Mouse (Mus musculus) layer of hippocampus, adult 2 months (tissue): ENCODE measurements at regions not wholly inside any gene's neighbourhood (a gene's known extent, or its start where the extent isn't known, plus 50 kb on each side); places are given as distances from the start of the nearest gene placed in this dataset.

Experiments
- DNase-seq, 2 experiments: peaks; one replicate each; pipeline ENCODE4 v3.0.0; 2022; ENCODE audit warnings: low spot score in 2 of 2
- H3K27ac ChIP-seq: fragments of 200-600 bp; 2 replicates; pipeline ENCODE4 v1.8.1; 2022
- H3K4me3 ChIP-seq: fragments of 200-600 bp; 2 replicates; pipeline ENCODE4 v1.8.1; 2022; ENCODE audit warnings: mild to moderate bottlenecking
- CTCF ChIP-seq: fragments of 200-600 bp; conservative IDR thresholded peaks from 2 replicates; pipeline ENCODE4 v1.8.1; 2022; ENCODE audit warnings: antibody characterized with exemption, mild to moderate bottlenecking, moderate library complexity

GRCm38 (mm10) chr8:44782421-44782820 is 152.8 kb upstream of the Fat1 start:
- TF ChIP-seq CTCF, result no peak
- no peak for DNase-seq
- Histone ChIP-seq H3K4me3 (no peak overlapping the region), H3K27ac (no peak overlapping the region)

DNA sequence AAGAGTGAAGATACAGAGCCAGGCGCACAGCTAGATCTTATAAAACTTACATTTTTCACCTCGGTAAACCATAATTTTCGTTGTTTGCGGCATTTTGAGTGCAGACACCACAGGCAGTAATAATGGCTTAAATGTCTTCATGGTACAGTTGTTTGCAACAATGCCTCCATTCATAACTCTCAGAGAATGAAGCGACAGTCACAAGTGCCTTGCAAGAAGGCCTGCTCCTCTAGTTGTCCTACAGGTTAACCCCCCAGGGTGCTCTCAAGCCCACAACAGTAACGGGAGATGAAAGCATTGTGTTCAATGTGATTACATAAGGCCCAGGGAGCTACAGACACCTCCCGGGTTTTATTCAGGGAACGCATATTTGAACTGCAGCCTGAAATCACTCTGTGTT is 150.1 kb upstream of the Fat1 start:
- no peak overlapping the region for H3K27ac ChIP-seq
- no peak overlapping the region for H3K4me3 ChIP-seq
- DNase-seq, result no peak
- TF ChIP-seq CTCF, result no peak

GRCm38 (mm10) chr8:44786740-44787139 is 148.5 kb upstream of the Fat1 start:
- Histone ChIP-seq H3K4me3 (no peak overlapping the region), H3K27ac (no peak overlapping the region)
- TF ChIP-seq CTCF, result no peak
- DNase-seq, result no peak

DNA sequence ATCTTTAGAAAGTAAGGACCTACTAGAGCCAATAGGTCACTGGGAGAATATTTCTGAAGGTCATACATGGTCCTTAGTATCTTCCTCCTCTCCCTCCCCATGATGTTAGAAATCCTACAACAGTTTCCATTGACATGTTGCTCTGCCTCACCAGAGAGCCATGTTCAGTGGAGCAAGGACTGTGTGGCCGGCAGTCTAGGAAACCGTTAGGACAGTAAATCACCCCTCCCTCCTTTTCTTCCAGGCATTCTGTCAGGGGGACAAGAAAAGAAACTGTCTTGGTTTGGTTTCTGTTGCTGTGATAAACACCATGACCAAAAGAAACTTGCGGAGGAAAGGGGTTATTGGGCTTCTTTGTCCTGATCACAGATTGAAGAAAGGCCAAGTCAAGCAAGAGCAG is 147.0 kb upstream of the Fat1 start:
- no peak for DNase-seq
- no peak overlapping the region for H3K27ac ChIP-seq
- no peak overlapping the region for H3K4me3 ChIP-seq
- no peak for TF ChIP-seq CTCF

GRCm38 (mm10) chr8:44799513-44799912 is 135.7 kb upstream of the Fat1 start:
- H3K4me3 ChIP-seq, result no peak overlapping the region

DNA sequence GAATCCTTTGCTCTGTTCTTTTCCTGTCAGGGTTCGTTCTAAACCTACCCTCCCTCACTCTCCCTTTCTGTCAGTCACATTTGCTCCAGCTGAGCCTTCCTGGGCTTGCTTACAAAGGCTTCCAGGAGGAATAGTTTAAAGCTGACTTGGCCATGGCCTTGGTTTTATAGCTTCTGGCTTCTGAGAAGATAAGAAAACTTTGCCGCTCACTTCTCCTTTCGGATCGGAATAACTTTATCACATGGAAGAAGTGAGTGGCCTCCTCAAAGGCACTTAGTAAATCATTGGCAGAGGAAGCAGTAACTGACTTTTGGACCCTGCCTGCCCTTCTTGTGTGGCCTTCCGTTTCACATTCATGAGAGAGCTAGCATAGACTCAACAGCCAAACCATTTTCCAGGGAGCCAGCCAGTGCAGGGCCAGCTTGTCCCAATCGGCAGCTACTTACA is 134.4 kb upstream of the Fat1 start:
- no peak for DNase-seq
- Histone ChIP-seq H3K4me3 (no peak overlapping the region), H3K27ac (no peak overlapping the region)
- no peak for TF ChIP-seq CTCF

More at GRCm38 (mm10) chr8:44799513-44799912, 135.7 kb upstream of the Fat1 start:
- no peak overlapping the region for H3K27ac ChIP-seq
- DNase-seq, result no peak
- TF ChIP-seq CTCF, result no peak

- TF ChIP-seq CTCF, result no peak
- no peak for DNase-seq
- H3K4me3 ChIP-seq, result no peak overlapping the region
- no peak overlapping the region for H3K27ac ChIP-seq
These were observed 133.5 kb upstream of the Fat1 start for GRCm38 (mm10) chr8:44801604-44802206.

GRCm38 (mm10) chr8:44802331-44802730 is 132.9 kb upstream of the Fat1 start:
- DNase-seq, result no peak
- Histone ChIP-seq H3K4me3 (no peak overlapping the region), H3K27ac (no peak overlapping the region)
- no peak for TF ChIP-seq CTCF

DNA sequence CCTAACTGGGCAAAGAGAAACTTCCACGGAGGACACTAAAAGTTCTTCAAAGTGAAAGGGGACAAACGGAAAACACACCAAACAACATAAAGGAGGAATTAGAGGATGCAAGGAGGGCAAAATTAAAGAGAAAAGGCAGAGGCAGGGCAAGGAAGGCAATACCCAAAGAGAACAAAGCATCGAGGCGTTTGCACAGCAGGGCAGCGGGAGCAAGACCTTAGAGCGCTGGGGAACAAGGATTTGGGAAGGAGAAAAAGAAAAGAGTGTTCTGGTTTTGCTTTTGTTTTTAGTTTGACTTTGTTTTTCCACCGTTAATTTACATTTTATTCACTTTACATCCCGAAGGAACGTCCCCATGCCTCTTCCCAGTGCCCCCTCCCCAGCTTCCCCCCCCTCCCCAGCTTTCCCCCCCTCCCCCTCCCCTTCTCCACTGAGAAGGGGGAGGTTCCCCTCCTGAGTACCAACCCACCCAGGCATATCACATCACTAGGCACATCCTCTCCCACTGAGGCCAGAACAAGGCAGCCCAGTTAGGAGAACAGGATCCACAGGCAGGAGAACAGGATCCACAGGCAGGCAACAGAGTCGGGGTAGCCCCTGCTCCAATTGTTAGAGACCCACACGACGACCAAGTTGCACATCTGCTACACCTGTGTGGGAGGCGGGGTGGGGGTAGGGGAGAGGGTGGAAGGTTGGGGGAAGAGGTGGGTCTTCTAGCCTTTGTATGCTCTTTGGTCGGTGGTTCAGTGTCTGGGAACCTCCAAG is 130.7 kb upstream of the Fat1 start:
- Histone ChIP-seq H3K27ac (no peak overlapping the region), H3K4me3 (no peak overlapping the region)
- DNase-seq, result no peak
- TF ChIP-seq CTCF, result no peak

DNA sequence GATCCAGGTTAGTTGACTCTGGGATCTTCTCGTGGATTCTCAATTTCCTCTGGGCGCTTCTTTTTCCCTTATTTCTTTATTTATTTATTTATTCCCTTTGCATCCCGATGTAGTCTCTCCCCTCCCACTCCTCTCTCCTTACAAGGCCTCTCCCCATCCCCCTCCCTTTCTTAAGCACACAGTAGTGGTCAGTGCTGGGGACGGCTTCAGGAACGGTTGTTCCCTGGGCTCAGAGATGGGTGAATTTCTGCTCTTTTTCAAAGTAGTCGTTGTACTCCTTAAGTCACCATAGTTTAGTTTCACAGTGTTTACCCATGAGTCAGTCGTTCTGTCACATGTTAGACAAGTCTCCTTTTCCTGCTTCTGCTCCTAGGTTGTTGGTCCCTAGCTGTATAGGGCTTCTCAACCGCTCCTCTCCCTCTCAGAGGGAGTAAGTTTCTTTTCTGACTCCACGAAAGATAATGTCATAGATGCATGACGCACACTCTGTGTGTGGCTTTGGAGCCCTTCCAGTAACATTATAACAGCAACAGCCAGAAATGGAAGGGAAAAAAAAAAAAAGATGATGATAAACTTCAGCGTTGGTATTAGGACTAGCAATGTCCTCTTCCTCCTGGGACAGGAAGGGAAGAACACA is 129.9 kb upstream of the Fat1 start:
- no peak for TF ChIP-seq CTCF
- H3K27ac ChIP-seq, result no peak overlapping the region
- DNase-seq, result no peak
- no peak overlapping the region for H3K4me3 ChIP-seq

GRCm38 (mm10) chr8:44812360-44812759 is 122.9 kb upstream of the Fat1 start:
- no peak overlapping the region for H3K27ac ChIP-seq

GRCm38 (mm10) chr8:44817532-44818157 is 117.6 kb upstream of the Fat1 start:
- H3K4me3 ChIP-seq, result no peak overlapping the region
- no peak for DNase-seq
- no peak for TF ChIP-seq CTCF
- H3K27ac ChIP-seq, result no peak overlapping the region

More at GRCm38 (mm10) chr8:44812360-44812759, 122.9 kb upstream of the Fat1 start:
- H3K4me3 ChIP-seq, result no peak overlapping the region
- TF ChIP-seq CTCF, result no peak
- DNase-seq, result no peak

- no peak for DNase-seq
- Histone ChIP-seq H3K27ac (no peak overlapping the region), H3K4me3 (no peak overlapping the region)
- no peak for TF ChIP-seq CTCF
These were observed 116.0 kb upstream of the Fat1 start for GRCm38 (mm10) chr8:44819270-44819669.
